Mouse (Mus musculus) testis, adult 2 months (tissue): ENCODE results near the gene Slc2a10.

Experiments used
- CTCF ChIP-seq: fragments of 200-500 bp; IDR thresholded peaks from 2 replicates; pipeline ENCODE4 v1.5.1; 2012; ENCODE audit warnings: low read depth, mild to moderate bottlenecking, inconsistent platforms, low read length, moderate library complexity; ENCODE audit not compliant: control insufficient read depth, insufficient read depth, insufficient replicate concordance
- POLR2A ChIP-seq: fragments of 200-500 bp; IDR thresholded peaks from 2 replicates; pipeline ENCODE4 v1.6.1; 2012; ENCODE audit warnings: low read depth, mild to moderate bottlenecking, inconsistent platforms, low read length, moderate library complexity; ENCODE audit not compliant: control insufficient read depth

- TF ChIP-seq CTCF: no peak
- no peak for TF ChIP-seq POLR2A
Measured at GRCm38 (mm10) chr2:165510466-165510865, 6.9 kb downstream of the Slc2a10 start.
